Mouse (Mus musculus): ENCODE measurements around the gene Slc38a1. TPM values are rescaled to one million over a fixed set of nuclear protein-coding genes. Genes with fewer than 3 reads are reported as not detected.

Gene Slc38a1
- polyA plus RNA-seq (2015; fragmentation: Nextera tagmentation; extraction: Ambion mirVana) = 35.7 and 43.5 TPM in 2 replicates

DNA sequence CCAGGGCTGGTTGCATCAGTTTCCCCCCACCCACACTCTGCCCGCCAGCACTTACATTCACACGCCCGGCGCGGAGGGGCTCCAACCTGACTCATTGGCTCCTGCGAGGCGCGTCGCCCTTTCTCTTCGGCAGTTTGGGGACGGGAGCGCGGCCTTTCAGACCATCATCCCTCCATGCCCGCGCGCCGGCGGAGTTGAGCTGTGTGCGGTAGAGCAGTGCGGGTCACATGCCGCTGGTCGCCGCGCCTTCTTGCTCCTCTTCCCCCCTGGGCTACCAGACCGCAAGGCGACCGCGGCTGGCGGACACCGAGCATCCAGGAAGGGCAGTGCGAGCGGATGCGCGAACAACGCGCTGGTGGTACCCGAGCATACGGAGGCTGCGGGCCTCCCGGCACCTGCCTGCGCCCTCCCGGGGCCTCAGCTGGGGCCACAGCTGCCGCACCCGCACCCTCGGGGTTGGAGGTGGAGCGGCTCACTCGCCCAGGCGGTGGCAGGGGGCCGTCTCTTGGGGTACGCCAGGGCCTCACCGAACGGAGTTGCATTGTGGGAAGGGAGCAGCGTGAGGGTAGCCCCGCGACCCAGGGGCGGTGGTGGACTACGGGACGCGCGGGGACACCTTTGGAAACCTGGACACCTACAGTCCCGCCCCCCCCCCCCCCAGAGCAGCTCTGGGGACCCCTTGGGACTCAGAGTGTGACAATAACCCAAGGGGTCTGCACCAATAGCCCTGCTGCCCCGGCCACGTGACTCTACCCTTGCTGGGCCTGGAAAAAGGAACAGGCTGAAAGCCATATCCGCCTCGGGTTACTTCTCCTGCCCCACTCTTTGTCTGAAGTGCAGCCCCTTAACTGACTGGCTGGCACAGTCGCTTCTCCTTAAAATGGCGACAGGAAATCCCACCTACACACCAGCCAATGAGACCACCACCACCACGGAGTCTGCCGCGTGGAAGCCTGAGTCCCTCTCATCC lies at the start of gene Slc38a1:
TSS of gene Slc38a1 (minus strand) at position 478 of the 970 bp plus-strand sequence.

Other genes starting within 250 kb of the Slc38a1 start
- 49.9 and 60.4 TPM in 2 replicates for gene Scaf11, start 182.1 kb downstream of the Slc38a1 start, polyA plus RNA-seq (2015; fragmentation: Nextera tagmentation; extraction: Ambion mirVana)
- gene Slc38a2, start 56.8 kb upstream of the Slc38a1 start, polyA plus RNA-seq (2015; fragmentation: Nextera tagmentation; extraction: Ambion mirVana) = 94.4 and 113 TPM in 2 replicates